Mouse (Mus musculus): ENCODE results near the gene Igfbp7.

DNA sequence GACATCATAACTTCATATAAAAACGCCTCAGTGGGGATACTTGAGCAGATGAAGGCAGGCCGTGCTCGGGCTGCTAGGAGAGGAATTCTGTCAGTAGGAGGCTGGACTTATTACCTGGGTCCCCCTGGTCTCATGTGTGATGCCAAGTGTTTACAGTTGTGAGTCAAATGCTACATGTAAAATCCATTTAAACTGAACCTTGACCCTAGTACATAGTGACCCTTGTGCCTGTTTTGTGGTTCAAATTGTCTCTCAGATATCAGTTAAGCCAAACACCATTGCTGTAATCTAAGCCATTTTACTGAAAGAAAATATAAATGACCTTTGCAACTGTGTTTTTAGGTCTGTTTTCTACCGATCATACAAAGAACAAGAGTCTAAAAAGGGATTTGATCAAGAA is 67.8 kb downstream of the Igfbp7 start:
- TF ChIP-seq CTCF (IDR thresholded peaks at IDR 0.05; ENCODE audit: low read depth, low read length) (no peak), GATA1 (IDR thresholded peaks at IDR 0.05; ENCODE audit: borderline replicate concordance, low read length) (no peak), POLR2AphosphoS5 (IDR thresholded peaks at IDR 0.05; ENCODE audit: insufficient replicate concordance, low read depth, low read length) (no peak), TAL1 (conservative IDR thresholded peaks at IDR 0.05; ENCODE audit: low read depth, low read length) (no peak)
